ENCODE assay signal across 13 mouse cellular contexts in genomic region chr2:131483562-131483961, GRCm38 (mm10).
"Had no signal": no experiment of that assay in that cellular context is flagged by ENCODE, and none has a peak within 500 bp of the region (broad histone marks: within the 10 kb centered on the region; RNA-seq: fewer than 3 reads in every experiment).

No protein-coding gene starts in this region.

- H3K9ac ChIP-seq: limb, embryonic 15.5 days; liver, embryonic 12.5 days; lung, embryonic 14.5 days; neural tube, embryonic 12.5 days had no signal

- DNase-seq: kidney, adult 8-10 months; kidney, postnatal 25 days; layer of hippocampus, adult 9-11 months; lung, embryonic 14.5 days; lung, postnatal 10 days; lung, postnatal 4 days; midbrain, embryonic 14.5 days; retina, postnatal 1 day; thymus, postnatal 36 days had no signal

- H3K27ac ChIP-seq: limb, embryonic 15.5 days; liver, embryonic 12.5 days; midbrain, embryonic 10.5 days; neural tube, embryonic 12.5 days had no signal

- H3K4me2 ChIP-seq: limb, embryonic 15.5 days; liver, embryonic 12.5 days; lung, embryonic 14.5 days; neural tube, embryonic 12.5 days had no signal

- H3K36me3 ChIP-seq: limb, embryonic 15.5 days; liver, embryonic 12.5 days; midbrain, embryonic 10.5 days; neural tube, embryonic 12.5 days had no signal

- ATAC-seq: liver, embryonic 12.5 days had no signal

- H3K4me3 ChIP-seq: limb, embryonic 15.5 days; liver, embryonic 12.5 days; midbrain, embryonic 10.5 days; neural tube, embryonic 12.5 days had no signal

- H3K27me3 ChIP-seq: limb, embryonic 15.5 days; neural tube, embryonic 12.5 days had no signal

- H3K4me1 ChIP-seq: midbrain, embryonic 10.5 days; neural tube, embryonic 12.5 days had no signal

- H3K9me3 ChIP-seq: limb, embryonic 15.5 days; liver, embryonic 12.5 days; midbrain, embryonic 10.5 days had no signal
